Comparison of ENCODE assay signal across 8 mouse cellular contexts in genomic region chr9:106891341-106891741, GRCm38 (mm10). TPM values are rescaled to one million over a fixed set of nuclear protein-coding genes. Genes with fewer than 3 reads are reported as not detected.
DNase-seq lines count a peak whose midpoint lies in the region; ATAC-seq and TF ChIP-seq lines count a peak whose summit lies in the region.

No protein-coding gene starts in this region.

- ATAC-seq in hindbrain, embryonic 16.5 days, result no peak

- peak overlapping the region; percentile 75 for H3K4me3 ChIP-seq in lung, adult 2 months (replicated peaks; ENCODE audit: extremely low read depth, low read depth, low read length)
- peak overlapping the region; percentile 94 for H3K4me3 ChIP-seq in brown adipose tissue, adult 24 weeks (ENCODE audit: insufficient read depth, low read depth, low read length)
- H3K4me3 ChIP-seq in hindbrain, embryonic 16.5 days (ENCODE audit: low read length), result peak overlapping the region; percentile 69
- H3K4me3 ChIP-seq in myocyte, result peak overlapping the region; percentile 67

- H3K4me1 ChIP-seq in lung, adult 2 months (ENCODE audit: control insufficient read depth, insufficient read depth, low read length), result peaks cover 11% of the 10 kb centered on the region; the same call in 1 of the 2 replicates
- H3K4me1 ChIP-seq in brown adipose tissue, adult 24 weeks (ENCODE audit: control insufficient read depth, insufficient read depth, insufficient read length, low read length), result no peaks in the 10 kb centered on the region
- peaks cover 20% of the 10 kb centered on the region for H3K4me1 ChIP-seq in hindbrain, embryonic 16.5 days (ENCODE audit: control insufficient read depth, insufficient read depth, low read depth, low read length)

- no peak for TF ChIP-seq CTCF in lung, adult 2 months (IDR thresholded peaks at IDR 0.05; ENCODE audit: insufficient read depth, low read length)

- no peak for DNase-seq in lung, adult 2 months
- DNase-seq in lung, postnatal 25 days (ENCODE audit: low spot score), result no peak
- no peak for DNase-seq in spleen, postnatal 14 days (ENCODE audit: low spot score in 2 of 2)
- no peak for DNase-seq in adrenal gland, adult 18-20 months (ENCODE audit: low spot score in 2 of 2)
- DNase-seq in right cerebral cortex, postnatal 25 days, result no peak

- peaks cover 22% of the 10 kb centered on the region for H3K79me2 ChIP-seq in myocyte (ENCODE audit: control insufficient read depth, insufficient read depth)

- H3K4me2 ChIP-seq in hindbrain, embryonic 16.5 days (ENCODE audit: low read length), result peak overlapping the region; percentile 77
- H3K4me2 ChIP-seq in myocyte (ENCODE audit: low read depth), result peak overlapping the region; percentile 81

- H3K27me3 ChIP-seq in hindbrain, embryonic 16.5 days (replicated peaks; ENCODE audit: control insufficient read depth, insufficient read depth, low read length), result no peaks in the 10 kb centered on the region
- no peaks in the 10 kb centered on the region for H3K27me3 ChIP-seq in myocyte (ENCODE audit: control insufficient read depth, insufficient read depth, insufficient read length)

- under 1% methylated on average over 17 of the region's 17 CpGs for WGBS in lung, adult 2 months
- under 1% methylated on average over 17 of the region's 17 CpGs for WGBS in hindbrain, embryonic 16.5 days

- peak overlapping the region; percentile 59 for H3ac ChIP-seq in myocyte (ENCODE audit: control insufficient read depth, insufficient read length)

- peak overlapping the region; percentile 83 for H3K9ac ChIP-seq in hindbrain, embryonic 16.5 days (ENCODE audit: low read depth, low read length)

- H3K36me3 ChIP-seq in hindbrain, embryonic 16.5 days (ENCODE audit: control insufficient read depth, insufficient read depth, low read length), result peaks cover 20% of the 10 kb centered on the region
- peaks cover 5% of the 10 kb centered on the region for H3K36me3 ChIP-seq in myocyte (ENCODE audit: control insufficient read depth, insufficient read depth)

- H3K27ac ChIP-seq in brown adipose tissue, adult 24 weeks (replicated peaks; ENCODE audit: low read depth, low read length), result peak overlapping the region; percentile 41
- H3K27ac ChIP-seq in hindbrain, embryonic 16.5 days (ENCODE audit: low read depth, low read length), result peak overlapping the region; percentile 85

- TF ChIP-seq POLR2A in lung, adult 2 months (IDR thresholded peaks at IDR 0.05; ENCODE audit: borderline replicate concordance, extremely low read depth, low read depth, low read length), result no peak
- TF ChIP-seq POLR2A in myocyte (IDR thresholded peaks at IDR 0.05; ENCODE audit: insufficient read length, low read depth), result no peak

- H3K9me3 ChIP-seq in hindbrain, embryonic 16.5 days (ENCODE audit: control insufficient read depth, low read length), result no peaks in the 10 kb centered on the region

TF ChIP-seq in myocyte, 11 proteins besides CTCF, POLR2A, EP300 and RAD21:
- TF ChIP-seq CEBPB (IDR thresholded peaks at IDR 0.05; ENCODE audit: insufficient read depth, poor library complexity, severe bottlenecking) (no peak), MYOD1 (IDR thresholded peaks at IDR 0.05; ENCODE audit: control insufficient read depth in 1 of 3, insufficient read length in 2 of 3, low read depth in 2 of 3) (no peak), SRF (IDR thresholded peaks at IDR 0.05; ENCODE audit: control insufficient read depth, insufficient read length, low read depth) (no peak), POLR2AphosphoS2 (IDR thresholded peaks at IDR 0.05; ENCODE audit: insufficient read length, low read depth) (no peak), E2F4 (IDR thresholded peaks at IDR 0.05; ENCODE audit: insufficient read depth) (no peak), REST (IDR thresholded peaks at IDR 0.05; ENCODE audit: insufficient read depth, insufficient read length) (no peak)

RNA-seq across cellular contexts. Expression of gene Manf, which starts 0.4 kb away (rescaled TPM):
- 13.8 and 15.2 TPM in 2 replicates for polyA plus RNA-seq in lung, adult 2 months (2012; rRNA removed)
- 75.3 and 92.4 TPM in 2 replicates for polyA plus RNA-seq in brown adipose tissue, adult 24 weeks (2012; ENCODE audit: insufficient read depth, insufficient read length, missing spikeins)
- polyA plus RNA-seq in hindbrain, embryonic 16.5 days (2015; fragmentation: Nextera tagmentation; extraction: Ambion mirVana), result 185 and 188 TPM in 2 replicates
- polyA plus RNA-seq in myocyte (2012; fragmentation: generic; extraction: Trizol), result 222 TPM
- total RNA-seq in adrenal gland, adult 18-20 months (2021), result 100 to 1,000 TPM; 240 to 272 TPM

RNA-seq across cellular contexts. Expression of gene Rbm15b, which starts 4.1 kb away (rescaled TPM):
- 13.2 and 13.6 TPM in 2 replicates for polyA plus RNA-seq in lung, adult 2 months (2012; rRNA removed)
- polyA plus RNA-seq in brown adipose tissue, adult 24 weeks (2012; ENCODE audit: insufficient read depth, insufficient read length, missing spikeins), result 6.2 and 11.8 TPM in 2 replicates
- 7.9 and 11.8 TPM in 2 replicates for polyA plus RNA-seq in hindbrain, embryonic 16.5 days (2015; fragmentation: Nextera tagmentation; extraction: Ambion mirVana)
- polyA plus RNA-seq in myocyte (2012; fragmentation: generic; extraction: Trizol), result 14.2 TPM
- 10 to 100 TPM; 24.0 to 26.6 TPM for total RNA-seq in adrenal gland, adult 18-20 months (2021)
